Mouse (Mus musculus) mouse embryonic stem cell (cell line): ENCODE measurements around the gene Cdk5rap2.

Experiments
- in situ Hi-C, 2 experiments: fragments of 300-500 bp; cut with MboI; formaldehyde crosslinking; loops; 1 replicate in 1 of 2; 3 replicates in 1 of 2; pipeline ENCODE4 v1.14.3; 2019 to 2020; ENCODE audit warnings: low sequenced_read_pairs in 2 of 2, low pct_unique_long_range_greater_than_20kb in 1 of 2, mixed read lengths in 1 of 2; ENCODE audit not compliant: unreplicated experiment in 1 of 2

The Cdk5rap2 gene

GRCm38 (mm10) chr4:70224503-70224902 is 185.7 kb downstream of the Cdk5rap2 start:
- in situ Hi-C loops, result no loop called here

- in situ Hi-C loops, result no loop called here
Measured at GRCm38 (mm10) chr4:70221878-70222277, 188.4 kb downstream of the Cdk5rap2 start.

- in situ Hi-C loops, result no loop called here
Measured at GRCm38 (mm10) chr4:70221370-70221769, 188.9 kb downstream of the Cdk5rap2 start.

GRCm38 (mm10) chr4:70220277-70221180 is 189.7 kb downstream of the Cdk5rap2 start:
- in situ Hi-C loops, result no loop called here

GRCm38 (mm10) chr4:70219776-70220175 is 190.5 kb downstream of the Cdk5rap2 start:
- in situ Hi-C loops, result no loop called here

- in situ Hi-C loops, result no loop called here
Measured at GRCm38 (mm10) chr4:70185971-70186370, 224.3 kb downstream of the Cdk5rap2 start.
